Mouse (Mus musculus) testis, adult 2 months (tissue): ENCODE results near the gene Gm20479. TPM values are rescaled to one million over a fixed set of nuclear protein-coding genes. Genes with fewer than 3 reads are reported as not detected.

ENCODE experiments used
- H3K27ac ChIP-seq: fragments of 200-500 bp; 2 replicates; pipeline ENCODE4 v1.5.1; 2012; ENCODE audit warnings: low read depth, low read length; ENCODE audit not compliant: control insufficient read depth, insufficient read depth
- H3K27me3 ChIP-seq: fragments of 200-500 bp; 2 replicates; pipeline ENCODE4 v1.6.1; 2012; ENCODE audit warnings: mild to moderate bottlenecking, low read length, moderate library complexity; ENCODE audit not compliant: control insufficient read depth, insufficient read depth
- H3K36me3 ChIP-seq: fragments of 200-500 bp; 2 replicates; pipeline ENCODE4 v1.6.1; 2012; ENCODE audit warnings: mild to moderate bottlenecking, low read length; ENCODE audit not compliant: control insufficient read depth, insufficient read depth
- H3K4me1 ChIP-seq: fragments of 200-500 bp; 2 replicates; pipeline ENCODE4 v1.6.1; 2012; ENCODE audit warnings: low read length; ENCODE audit not compliant: control insufficient read depth, insufficient read depth
- H3K4me3 ChIP-seq: fragments of 200-500 bp; 2 replicates; pipeline ENCODE4 v1.5.1; 2012; ENCODE audit warnings: low read depth, mild to moderate bottlenecking, low read length, moderate library complexity, mixed read lengths; ENCODE audit not compliant: control insufficient read depth
- CTCF ChIP-seq: fragments of 200-500 bp; IDR thresholded peaks from 2 replicates; pipeline ENCODE4 v1.5.1; 2012; ENCODE audit warnings: low read depth, mild to moderate bottlenecking, inconsistent platforms, low read length, moderate library complexity; ENCODE audit not compliant: control insufficient read depth, insufficient read depth, insufficient replicate concordance
- POLR2A ChIP-seq: fragments of 200-500 bp; IDR thresholded peaks from 2 replicates; pipeline ENCODE4 v1.6.1; 2012; ENCODE audit warnings: low read depth, mild to moderate bottlenecking, inconsistent platforms, low read length, moderate library complexity; ENCODE audit not compliant: control insufficient read depth
- polyA plus RNA-seq: library from polyadenylated mRNA; depleted of rRNA; stranded (reverse); fragments of >200 nt; gene quantifications from 2 replicates; pipeline ENCODE4 v1.2.3, GENCODE M21; 2012; rRNA removed

Gene Gm20479
- polyA plus RNA-seq, 1 experiment, result 0.89 TPM

- Histone ChIP-seq H3K27me3 (no peaks in the 10 kb centered on the region), H3K27ac (no peak overlapping the region), H3K4me3 (no peak overlapping the region), H3K36me3 (no peaks in the 10 kb centered on the region), H3K4me1 (peaks cover 30% of the 10 kb centered on the region)
- no peak for TF ChIP-seq CTCF
- no peak for TF ChIP-seq POLR2A
Observed at GRCm38 (mm10) chr7:27309832-27310231, 47.4 kb downstream of the Gm20479 start.

- Histone ChIP-seq H3K4me1 (peaks cover 30% of the 10 kb centered on the region), H3K27me3 (no peaks in the 10 kb centered on the region), H3K4me3 (no peak overlapping the region), H3K27ac (no peak overlapping the region), H3K36me3 (no peaks in the 10 kb centered on the region)
- TF ChIP-seq CTCF, result no peak
- TF ChIP-seq POLR2A, result no peak
Observed at GRCm38 (mm10) chr7:27308821-27309549, 48.2 kb downstream of the Gm20479 start.

- Histone ChIP-seq H3K27me3 (no peaks in the 10 kb centered on the region), H3K36me3 (no peaks in the 10 kb centered on the region), H3K4me3 (no peak overlapping the region), H3K4me1 (peaks cover 31% of the 10 kb centered on the region), H3K27ac (no peak overlapping the region)
- TF ChIP-seq POLR2A (no peak), CTCF (no peak)
Observed at GRCm38 (mm10) chr7:27307551-27307950, 49.7 kb downstream of the Gm20479 start.

- TF ChIP-seq CTCF, result peak; percentile 96
- no peak for TF ChIP-seq POLR2A
- no peak overlapping the region for H3K27ac ChIP-seq
Observed at GRCm38 (mm10) chr7:27306161-27307160, 50.8 kb downstream of the Gm20479 start.

GRCm38 (mm10) chr7:27305091-27305730, 52.0 kb downstream of the Gm20479 start:
- no peaks in the 10 kb centered on the region for H3K36me3 ChIP-seq
- H3K4me3 ChIP-seq, result no peak overlapping the region
- no peak for TF ChIP-seq CTCF
- no peak for TF ChIP-seq POLR2A
- H3K4me1 ChIP-seq, result peaks cover 20% of the 10 kb centered on the region
- H3K27ac ChIP-seq, result no peak overlapping the region
- H3K27me3 ChIP-seq, result no peaks in the 10 kb centered on the region

More at GRCm38 (mm10) chr7:27306161-27307160, 50.8 kb downstream of the Gm20479 start:
- Histone ChIP-seq H3K36me3 (no peaks in the 10 kb centered on the region), H3K4me1 (peaks cover 30% of the 10 kb centered on the region), H3K4me3 (peak overlapping the region; percentile 49), H3K27me3 (no peaks in the 10 kb centered on the region)

Other genes starting within 250 kb of the Gm20479 start
- gene Cyp2f2, start 237.5 kb downstream of the Gm20479 start, polyA plus RNA-seq, result 1.2 and 2.0 TPM in 2 replicates
- gene Cyp2t4, start 203.7 kb downstream of the Gm20479 start, polyA plus RNA-seq, result 0.06 TPM in 1 of 2 replicates, not detected in the other
- gene Egln2, start 190.6 kb downstream of the Gm20479 start, polyA plus RNA-seq, result 622 and 747 TPM in 2 replicates
- 64.5 and 65.1 TPM in 2 replicates for gene Rab4b, start 178.5 kb downstream of the Gm20479 start, polyA plus RNA-seq
- gene Gm21983, start 176.3 kb downstream of the Gm20479 start, polyA plus RNA-seq, result not detected in 2 replicates
- 6.9 and 7.8 TPM in 2 replicates for gene Mia, start 176.3 kb downstream of the Gm20479 start, polyA plus RNA-seq
- gene BC024978, start 161.6 kb downstream of the Gm20479 start, polyA plus RNA-seq, result 44.3 TPM in 2 replicates
- 128 and 134 TPM in 2 replicates for gene Snrpa, start 161.1 kb downstream of the Gm20479 start, polyA plus RNA-seq
- 4.1 and 5.2 TPM in 2 replicates for gene Itpkc, start 128.8 kb downstream of the Gm20479 start, polyA plus RNA-seq
- gene Coq8b, start 124.4 kb downstream of the Gm20479 start, polyA plus RNA-seq, result 32.7 and 33.7 TPM in 2 replicates
- gene Numbl, start 99.0 kb downstream of the Gm20479 start, polyA plus RNA-seq, result 5.9 and 7.8 TPM in 2 replicates
- 23.9 and 26.1 TPM in 2 replicates for gene Ltbp4, start 19.7 kb downstream of the Gm20479 start, polyA plus RNA-seq
- gene Shkbp1, start 1.4 kb downstream of the Gm20479 start, polyA plus RNA-seq, result 18.3 and 22.4 TPM in 2 replicates
- gene Sptbn4, start 90.3 kb upstream of the Gm20479 start, polyA plus RNA-seq, result 19.5 and 34.7 TPM in 2 replicates
- 7.6 and 8.5 TPM in 2 replicates for gene Blvrb, start 90.6 kb upstream of the Gm20479 start, polyA plus RNA-seq
- 4.1 and 4.7 TPM in 2 replicates for gene Sertad3, start 116.3 kb upstream of the Gm20479 start, polyA plus RNA-seq
- 15.4 and 19.1 TPM in 2 replicates for gene Sertad1, start 129.5 kb upstream of the Gm20479 start, polyA plus RNA-seq
- gene Prx, start 141.9 kb upstream of the Gm20479 start, polyA plus RNA-seq, result 0.33 and 0.42 TPM in 2 replicates
- gene Hipk4, start 165.8 kb upstream of the Gm20479 start, polyA plus RNA-seq, result 122 and 138 TPM in 2 replicates
- gene Pld3, start 195.8 kb upstream of the Gm20479 start, polyA plus RNA-seq, result 121 and 130 TPM in 2 replicates
- 27.6 and 28.1 TPM in 2 replicates for gene 2310022A10Rik, start 195.8 kb upstream of the Gm20479 start, polyA plus RNA-seq
- 54.9 and 58.7 TPM in 2 replicates for gene Akt2, start 234.1 kb upstream of the Gm20479 start, polyA plus RNA-seq